Mouse (Mus musculus) heart, adult 9 months (tissue): ENCODE measurements around the gene Bnipl.

Experiments used
- DNase-seq, 2 experiments: peaks; one replicate each; pipeline ENCODE4 v3.0.0; 2022; ENCODE audit warnings: low spot score in 2 of 2

Bnipl gene

DNA sequence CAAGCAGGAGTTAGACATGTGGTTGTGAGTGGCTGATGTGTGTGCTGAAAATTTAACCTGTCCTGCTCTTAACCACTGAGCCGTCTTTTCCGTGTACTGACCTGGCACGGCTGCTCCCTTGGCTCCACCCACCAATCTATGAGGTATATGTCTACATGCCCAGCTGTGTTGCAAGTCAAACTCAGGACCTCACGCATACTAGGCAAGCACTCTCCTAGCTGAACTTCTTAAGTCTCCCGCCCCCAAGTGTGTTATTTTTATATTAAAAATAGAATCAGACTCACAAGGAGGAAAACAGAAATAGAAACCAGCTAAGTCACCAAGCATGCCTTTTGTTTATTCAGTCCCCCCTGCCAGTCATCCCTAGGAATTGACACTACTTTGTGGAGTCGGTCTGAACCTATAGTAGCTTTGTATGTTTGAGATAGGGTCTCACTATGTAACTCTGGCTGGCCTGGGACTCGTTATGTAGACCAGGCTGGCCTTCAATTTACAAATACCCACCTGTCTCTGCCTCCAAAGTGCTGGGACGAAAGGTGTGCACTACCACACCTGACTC, 13.4 kb downstream of the Bnipl start:
- no peak for DNase-seq

DNA sequence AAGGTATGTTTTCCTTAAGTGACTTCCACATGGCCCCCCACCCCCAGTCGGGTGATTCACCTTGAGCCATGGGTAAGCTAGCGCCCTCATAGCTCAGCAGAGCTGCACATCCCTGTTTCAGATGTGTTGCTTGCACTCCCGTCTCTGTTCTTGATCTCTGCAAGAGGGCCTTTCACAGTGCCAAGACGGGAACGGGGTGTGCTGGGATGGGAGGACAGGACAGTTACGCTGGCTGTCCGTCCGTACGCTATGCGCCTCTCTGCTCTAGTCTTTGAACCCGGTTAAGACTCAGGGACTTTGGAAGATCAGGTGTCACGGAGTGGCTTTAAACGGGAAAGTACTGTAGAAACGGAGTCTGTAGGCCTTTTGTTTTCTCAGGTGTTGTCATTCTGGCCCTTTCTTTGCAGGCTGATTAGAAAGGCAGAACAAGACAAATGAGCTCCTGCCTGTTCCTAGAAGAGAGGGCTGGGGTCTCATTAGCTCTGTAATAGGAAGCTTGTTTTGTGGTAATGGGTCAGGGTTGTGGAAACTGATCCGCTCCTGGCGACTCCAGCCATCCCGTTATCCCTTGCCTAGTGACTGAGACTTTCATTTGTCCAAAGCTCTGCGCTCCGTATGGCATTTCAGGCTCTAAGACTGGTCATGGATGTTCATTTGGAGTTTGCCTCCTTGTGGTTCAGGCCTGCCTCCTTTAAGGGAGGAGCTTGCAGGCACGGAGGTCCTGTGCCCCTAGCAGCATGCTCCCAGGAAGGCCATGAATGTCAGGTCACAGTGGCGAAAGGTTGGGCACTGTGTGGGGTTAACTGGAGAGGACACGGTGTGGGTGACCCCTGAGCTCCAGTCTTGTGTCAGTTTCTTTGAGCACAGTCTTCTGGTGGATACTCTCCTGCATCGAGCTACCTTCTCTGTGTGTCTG, 15.3 kb downstream of the Bnipl start:
- DNase-seq = no peak

DNA sequence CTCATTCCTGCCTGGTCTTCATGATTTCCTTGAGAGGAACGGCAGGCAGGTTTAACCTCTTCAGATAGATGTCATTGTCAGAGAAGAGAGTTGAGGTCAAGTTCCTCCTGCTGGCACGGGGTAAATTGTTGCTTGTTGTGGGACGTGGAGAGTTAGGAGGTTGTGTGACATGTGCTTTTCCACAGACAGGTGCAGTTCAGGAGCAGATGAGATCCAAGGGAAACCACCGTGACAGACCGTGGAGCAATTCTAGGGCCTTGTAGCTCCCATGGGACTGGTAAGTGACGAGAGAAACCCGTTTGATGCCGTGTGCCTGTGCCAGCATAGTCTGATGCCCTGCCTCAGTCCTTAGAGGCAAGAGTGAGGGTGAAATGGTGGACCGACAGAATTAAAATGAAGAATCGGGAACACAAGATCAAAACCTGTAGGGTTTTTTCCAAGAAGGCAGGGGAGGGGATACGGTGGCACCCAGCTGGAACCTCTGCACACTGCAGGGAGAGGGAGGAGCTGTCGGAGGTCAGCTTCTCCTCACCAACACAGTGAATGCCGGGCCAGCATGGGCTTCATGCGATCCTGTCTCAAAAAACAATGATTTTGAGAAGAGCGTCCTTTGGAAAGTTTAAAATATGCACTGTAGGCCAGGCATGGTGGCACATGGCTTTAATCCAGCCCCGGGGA, 17.6 kb downstream of the Bnipl start:
- no peak for DNase-seq

DNA sequence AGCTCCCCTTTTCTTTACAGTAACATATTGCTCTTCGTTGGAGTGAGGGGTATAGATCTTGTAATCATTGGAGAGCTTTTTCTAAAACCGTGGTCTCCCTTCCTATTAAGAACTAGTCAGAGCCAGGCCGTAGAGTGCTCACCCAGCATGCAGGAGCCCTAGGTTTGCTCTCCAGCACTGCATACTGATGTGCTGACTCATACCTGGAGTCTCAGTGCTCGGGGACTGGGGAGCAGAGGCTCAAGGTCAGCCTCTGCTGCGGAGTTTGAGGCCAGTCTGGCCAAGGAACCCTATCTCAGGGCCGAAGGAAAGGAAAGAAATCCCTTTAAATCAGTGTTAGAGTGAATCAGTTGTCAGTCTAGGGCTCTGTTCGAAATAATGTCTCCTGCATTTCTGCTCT, 18.2 kb downstream of the Bnipl start:
- DNase-seq = no peak

DNA sequence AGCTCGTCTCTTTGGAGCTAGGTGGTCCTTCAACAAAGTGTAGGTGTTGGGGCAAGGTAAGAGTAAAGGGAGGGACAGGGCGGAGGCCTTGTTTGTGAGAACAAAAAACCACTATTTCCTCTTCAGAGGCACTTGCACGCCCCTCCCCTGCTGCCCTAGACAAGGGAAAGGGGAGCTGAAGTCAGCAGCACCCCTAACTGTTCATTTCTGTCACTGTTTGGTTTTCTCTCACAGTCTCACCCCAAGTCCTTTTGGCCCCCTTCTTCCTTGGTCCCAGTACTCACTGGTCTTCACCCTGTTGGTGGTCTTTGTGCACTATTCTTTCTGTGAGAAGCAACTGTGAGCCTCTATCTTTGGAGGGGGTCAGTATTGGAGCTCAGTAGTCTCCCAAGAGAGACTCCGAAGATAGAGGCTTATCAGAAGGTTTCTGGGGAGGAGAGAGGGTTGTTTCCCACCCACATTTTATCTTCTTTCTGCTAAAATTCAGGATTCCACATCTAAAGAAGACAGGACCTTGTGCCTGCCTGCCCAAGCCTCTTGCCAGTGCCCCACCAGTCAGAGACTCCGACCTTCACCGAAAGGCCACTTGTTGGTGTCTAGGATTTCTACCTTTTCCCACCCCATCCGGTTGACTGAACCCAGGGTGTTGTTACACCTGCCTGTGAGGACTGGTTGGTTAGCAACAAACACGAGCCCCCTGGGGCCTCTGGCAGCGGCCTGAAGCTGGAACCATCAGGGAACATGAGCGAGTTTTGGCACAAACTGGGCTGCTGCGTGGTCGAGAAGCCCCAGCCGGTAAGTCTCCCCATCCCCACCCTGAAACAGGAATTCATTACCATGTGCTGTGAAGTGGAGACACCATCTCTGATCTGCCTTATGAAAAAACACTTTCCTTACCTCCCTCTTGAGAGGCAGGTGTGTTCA, 19.4 kb downstream of the Bnipl start, which contains the start of gene Mllt11:
TSS of gene Mllt11 (minus strand) at position 874 of the 924 bp plus-strand sequence.
- DNase-seq = no peak

DNA sequence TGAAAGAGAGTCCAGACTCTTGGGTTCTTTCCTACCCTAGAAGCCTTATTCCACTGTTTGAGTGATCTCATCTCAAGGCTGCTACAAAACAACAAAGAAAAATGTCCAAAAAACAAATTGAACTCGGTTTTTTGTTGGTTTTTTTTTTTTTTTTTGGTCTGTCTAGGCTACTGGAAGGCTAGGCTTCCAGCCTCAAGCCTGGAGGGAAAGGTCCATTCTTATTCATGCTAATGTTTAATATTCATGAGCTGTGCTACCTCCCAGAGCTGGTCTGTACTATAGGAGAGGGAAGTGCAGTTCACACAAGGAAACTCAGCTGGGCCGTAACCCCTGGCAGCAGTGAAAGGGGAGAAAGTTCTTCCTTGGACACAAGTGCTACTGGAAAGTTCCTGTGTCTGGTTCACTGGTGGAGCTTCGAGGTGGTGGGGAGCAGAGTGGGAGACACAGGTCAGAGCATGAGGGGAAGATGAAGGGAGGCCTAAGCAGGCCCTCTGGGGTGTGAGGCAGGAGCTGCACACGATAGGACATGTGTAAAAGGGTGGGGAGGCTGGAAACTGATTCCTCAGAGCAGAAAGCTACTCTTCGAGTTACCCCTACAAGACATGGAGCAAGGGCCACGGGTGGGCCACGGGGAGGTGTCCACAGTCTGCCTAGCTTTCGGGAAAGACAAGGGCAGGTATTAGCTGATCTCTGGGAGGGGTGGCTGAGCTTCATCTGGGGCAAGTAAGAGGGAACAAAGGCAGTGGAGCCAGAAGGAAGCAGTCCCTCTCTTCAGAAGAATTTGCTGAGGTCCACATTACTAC, 20.3 kb downstream of the Bnipl start:
- peak in 1 of 2 experiments; percentile 35 for DNase-seq

DNA sequence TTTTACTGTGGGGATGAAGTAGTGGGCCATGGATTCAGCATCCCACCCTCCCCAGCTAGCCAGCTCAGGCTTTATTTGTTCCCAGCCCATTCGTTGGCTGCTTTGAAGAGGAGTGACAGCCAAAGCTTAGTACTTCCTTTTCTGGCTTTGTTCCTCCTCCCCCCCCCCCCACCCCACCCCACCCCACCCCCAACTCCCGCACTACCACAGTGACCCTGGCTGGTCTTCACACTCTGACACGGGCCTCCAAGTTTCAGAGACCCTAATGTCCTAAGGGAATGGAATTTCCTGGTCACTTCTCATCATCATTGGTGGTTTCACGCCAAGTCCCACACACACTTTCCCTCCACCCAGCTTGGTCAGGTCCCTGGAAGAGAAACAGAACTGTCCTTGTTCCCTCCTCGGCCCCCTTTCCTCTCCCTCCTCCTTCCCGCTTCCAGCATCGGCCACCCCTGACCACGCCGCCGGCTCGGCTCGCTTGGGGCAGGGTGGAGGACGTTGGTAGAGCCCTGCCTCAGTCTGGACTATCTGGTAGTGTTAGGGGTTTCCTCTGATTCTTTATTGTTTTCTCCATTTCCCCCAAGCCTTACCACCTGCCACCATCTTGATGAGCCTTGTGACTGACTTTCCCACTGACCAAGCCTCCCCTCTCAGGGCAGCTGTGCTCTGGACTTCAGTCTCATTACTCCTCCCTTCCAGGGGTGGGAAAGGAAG, 21.1 kb downstream of the Bnipl start:
- peak; percentile 67 to 78 for DNase-seq

DNA sequence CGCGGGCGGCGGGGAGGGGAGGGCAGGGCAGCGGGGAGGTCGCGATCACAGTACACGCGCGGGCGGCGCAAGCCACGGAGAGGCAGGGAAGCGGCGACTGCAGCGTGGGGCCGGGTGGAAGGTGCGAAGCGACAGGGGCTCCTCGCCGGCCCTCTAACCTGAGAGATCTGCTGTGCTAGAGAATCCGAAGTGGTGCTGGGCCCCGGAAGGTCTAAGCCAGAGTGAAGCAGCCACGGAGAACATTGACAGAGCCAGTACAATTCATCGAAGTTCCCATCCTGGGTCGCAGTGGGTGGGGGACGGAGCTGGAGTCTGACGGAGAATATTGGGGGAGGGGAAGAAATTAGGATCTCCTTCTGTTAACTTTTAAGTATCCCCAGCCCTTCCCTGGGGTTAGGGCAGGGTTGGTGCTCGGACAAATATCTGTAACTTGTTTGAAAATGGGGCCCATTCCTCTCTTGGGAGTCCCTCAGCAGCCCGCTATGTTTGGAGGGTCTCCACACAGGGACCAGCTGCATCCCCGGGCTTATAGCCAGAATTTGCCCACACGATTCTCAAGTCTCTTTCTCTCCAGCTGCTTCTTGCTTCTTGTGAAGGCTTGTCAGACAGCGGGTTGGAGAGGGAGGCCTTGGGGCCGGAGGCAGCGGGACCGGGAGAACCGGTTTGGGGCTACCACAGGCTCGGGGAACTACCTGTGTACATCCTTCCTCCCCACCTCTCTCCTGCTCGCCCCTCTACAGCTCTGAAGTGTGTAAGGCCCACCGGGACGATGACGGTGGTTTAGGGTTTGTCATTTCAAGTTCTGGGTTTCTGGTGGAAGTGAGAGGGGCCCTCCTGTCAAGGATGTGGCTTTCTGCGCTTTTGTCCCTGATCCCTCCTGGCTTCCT, 21.9 kb downstream of the Bnipl start:
- peak in 1 of 2 experiments; percentile 62 for DNase-seq

DNA sequence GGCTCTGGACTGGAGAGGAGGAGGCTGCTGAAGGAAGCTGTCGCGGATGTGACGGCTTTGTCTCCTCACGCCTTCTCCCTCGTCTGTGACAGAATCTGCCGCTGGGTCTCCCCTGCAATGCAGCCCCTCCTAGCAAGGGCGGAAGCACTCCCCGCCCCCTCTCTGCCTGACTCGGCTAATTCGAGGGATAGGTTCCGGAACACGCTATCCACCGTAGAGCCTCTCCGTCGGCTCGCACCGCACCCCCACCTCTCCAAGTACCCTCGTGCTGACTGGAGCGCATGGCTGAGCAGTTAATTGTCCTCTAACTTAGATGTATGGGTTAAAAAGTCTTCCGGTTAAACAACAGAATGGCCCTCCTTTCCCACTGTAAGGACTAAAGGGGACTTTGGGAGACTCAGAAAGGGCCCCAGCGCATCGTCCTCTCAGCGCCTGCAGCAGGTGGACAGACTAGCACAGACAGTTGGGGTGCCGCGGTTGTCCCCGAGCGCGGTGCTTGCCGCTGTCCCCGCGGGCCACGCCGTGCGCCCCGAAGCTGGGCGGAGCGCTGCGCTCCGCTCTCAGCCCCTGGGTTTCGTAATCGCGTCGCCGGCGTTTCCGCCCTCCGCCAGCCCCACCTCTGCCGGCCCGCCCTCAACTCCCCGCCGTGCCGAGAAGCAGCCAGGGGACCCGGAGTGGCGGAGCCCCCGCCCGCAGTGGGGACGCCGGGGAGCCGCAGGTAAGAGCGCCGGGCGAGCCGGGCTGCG, 22.7 kb downstream of the Bnipl start, which contains the start of gene Cdc42se1:
TSS of gene Cdc42se1 (plus strand) at position 585 of the 746 bp plus-strand sequence.
- DNase-seq = peak; percentile 89 to 91

DNA sequence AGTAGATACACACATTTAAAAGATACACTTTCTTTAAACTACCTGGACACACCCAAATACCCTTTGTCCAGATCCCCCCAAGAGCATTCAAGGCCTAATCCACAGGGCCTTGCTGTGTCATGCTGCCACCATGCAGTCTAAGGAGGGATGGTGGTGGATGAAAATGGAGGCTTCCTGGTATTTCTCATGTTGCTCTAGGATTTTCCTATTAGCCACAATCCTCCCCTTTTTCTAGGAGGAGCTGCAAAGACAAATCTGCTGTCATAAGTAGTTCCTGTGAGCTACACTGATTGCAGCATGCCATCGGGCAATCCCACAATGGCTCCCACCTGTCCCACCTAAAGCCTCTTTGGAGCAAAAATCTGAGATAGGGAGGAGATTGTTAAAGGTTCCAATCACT, 23.8 kb downstream of the Bnipl start:
- DNase-seq = no peak

DNA sequence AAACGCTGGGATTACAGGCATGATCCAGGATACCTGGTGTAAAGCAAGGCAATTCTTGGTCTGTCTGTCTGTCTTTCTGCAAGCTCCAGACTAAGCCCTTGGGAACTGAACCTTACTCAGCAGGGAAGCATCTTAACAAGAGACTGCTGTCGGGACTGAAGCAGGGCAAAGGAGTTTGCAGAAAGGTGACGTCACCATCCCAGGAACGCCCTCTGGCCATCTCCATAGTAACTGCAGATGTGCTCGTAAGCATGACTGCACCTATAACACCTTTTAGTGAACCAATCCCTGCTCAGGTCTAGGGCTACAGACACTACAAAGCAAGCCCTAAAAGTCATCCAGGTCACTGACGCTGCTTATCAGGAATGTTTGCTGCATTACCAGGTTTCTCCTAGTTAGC, 26.7 kb downstream of the Bnipl start:
- no peak for DNase-seq

DNA sequence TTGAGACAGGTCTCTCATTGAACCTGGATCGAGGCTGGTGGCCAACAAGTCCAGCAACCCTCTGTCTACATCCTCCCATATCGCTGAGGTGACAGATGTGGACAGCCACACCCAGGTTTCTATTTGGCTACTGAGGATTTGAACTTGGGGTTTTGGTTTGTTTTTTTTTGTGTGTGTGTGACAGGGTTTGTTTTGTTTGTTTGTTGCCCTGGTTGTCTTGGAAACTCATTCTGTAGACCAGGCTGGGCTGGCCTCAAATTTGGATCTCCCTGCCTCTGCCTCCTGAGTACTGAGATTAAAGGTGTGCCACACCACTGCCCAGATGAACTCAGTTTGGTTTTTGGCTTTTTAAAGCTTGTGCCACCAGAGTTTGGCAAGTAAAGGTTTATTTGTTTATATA, 28.0 kb downstream of the Bnipl start:
- DNase-seq = no peak

DNA sequence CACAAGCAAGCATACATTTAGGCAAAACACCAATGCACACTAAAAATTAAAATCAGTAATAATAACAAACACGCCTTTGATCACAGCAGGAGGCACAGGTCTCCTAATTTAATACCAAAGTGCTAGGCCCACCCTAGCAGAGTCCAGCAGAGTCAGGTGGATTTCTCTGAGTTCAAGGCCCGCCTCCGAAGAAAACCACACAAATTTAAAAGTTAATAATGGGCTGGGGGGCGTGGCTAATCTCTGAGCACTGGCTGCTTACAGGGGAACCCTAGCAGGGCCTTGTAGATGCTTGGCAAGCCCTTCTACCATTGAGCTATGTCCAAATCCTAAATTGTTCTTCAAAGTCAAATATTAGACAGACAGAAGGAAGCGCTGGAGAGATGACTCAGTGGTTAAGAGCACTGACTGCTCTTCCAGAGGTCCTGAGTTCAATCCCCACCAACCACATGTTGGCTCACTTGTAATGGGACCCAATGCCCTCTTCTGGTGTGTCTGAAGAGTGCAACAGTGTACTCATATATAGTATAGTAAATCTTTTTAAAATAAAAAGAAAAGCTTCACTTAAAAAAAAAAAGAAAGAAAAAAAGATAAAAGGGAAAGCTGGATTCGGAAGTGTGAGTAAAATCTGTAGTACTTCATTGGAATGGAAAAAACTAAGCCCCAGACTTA, 32.4 kb downstream of the Bnipl start:
- no peak for DNase-seq

DNA sequence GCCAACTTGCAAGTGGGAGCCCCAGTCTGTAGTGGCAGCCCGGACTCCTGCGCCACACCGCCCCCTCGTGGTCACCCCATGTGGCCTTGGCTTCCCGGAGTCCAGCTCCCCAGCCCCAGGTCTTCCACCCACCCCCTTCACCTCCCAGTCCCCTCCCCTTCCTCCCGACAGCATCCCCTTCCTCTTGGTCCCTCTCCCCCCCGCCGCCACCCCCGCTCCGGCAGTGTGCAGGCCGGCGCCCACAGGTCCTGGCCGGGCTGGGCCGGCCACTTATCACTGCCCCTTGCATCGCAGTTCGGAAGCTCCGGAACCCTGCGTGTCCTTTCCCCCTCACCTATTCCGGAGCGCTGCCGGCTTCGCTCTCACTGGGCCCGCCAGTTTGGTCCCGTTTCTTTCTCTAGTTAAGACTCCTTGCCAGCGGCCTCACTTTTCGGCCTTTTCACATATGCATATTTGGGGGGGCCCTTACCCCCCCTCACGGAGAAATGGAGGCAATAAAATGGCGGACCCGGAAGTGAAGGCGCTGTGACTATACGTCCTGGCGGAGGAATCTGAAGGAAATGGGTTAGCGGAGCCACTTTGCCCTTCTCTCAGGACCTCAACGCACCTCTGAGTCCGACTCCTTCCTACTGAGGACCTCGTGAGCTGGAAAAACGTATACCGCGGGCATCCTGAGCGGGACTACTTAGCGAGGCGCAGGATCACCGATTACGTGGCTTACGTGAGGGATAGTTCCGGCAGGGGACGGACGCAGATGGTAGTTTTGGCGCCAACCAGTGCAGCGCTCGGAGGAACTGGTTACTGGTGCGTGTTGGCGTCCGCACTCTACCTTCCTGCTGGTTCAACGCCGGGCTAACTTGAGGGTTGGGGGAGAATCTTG, 33.5 kb downstream of the Bnipl start, which contains the start of gene Gabpb2:
TSS of gene Gabpb2 (minus strand) at position 662 of the 880 bp plus-strand sequence.
- DNase-seq = peak; percentile 94 to 96

DNA sequence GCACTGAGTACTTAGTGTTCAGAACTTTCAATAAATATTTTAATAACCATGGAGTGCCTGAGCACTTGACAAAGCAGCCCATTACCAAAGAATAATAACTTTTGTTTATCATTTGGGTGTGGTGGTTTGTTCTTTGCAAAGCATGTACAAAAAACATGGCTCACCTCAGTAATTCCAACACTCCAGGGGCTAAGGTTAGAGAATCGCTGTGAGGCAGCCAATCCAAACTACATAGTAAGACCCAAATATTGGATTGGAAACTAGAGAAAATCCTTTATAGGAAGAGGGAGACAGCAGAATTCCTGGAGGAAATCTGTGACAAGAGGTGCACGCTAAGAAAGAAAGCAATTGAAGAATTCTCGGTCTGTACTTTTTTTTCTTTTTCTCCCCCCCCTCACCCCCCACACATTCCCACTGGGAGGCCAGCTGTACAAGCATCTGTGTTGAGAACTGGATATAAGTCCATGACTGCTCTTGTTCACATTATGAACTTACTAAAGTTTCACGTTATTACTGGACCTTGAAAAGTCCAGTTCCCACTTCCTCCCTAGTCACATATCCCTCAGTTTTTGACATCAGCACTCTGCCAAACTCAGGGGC, 34.2 kb downstream of the Bnipl start:
- no peak for DNase-seq

DNA sequence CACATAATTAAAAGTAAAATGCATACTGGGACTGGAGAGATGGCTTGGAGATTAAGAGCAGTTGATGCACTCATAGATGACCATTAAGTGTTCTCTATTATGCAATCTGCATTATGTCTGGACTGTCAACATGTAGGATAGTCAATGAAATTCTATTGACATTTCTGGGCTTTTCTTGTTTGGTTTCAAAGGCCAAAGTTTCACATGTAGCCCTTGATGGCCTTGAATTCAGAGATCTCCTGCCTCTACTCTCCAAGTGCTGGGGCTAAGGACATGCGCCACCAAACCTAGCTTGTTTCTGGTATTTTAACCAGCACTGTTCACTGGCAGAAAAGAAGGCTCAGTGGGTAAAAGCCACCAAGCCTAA, 37.4 kb downstream of the Bnipl start:
- no peak for DNase-seq
